Mouse (Mus musculus): ENCODE measurements around the gene Mobp.
A peak's percentile ranks its signal among the peaks of the same experiment; 100 is the strongest.

DNA sequence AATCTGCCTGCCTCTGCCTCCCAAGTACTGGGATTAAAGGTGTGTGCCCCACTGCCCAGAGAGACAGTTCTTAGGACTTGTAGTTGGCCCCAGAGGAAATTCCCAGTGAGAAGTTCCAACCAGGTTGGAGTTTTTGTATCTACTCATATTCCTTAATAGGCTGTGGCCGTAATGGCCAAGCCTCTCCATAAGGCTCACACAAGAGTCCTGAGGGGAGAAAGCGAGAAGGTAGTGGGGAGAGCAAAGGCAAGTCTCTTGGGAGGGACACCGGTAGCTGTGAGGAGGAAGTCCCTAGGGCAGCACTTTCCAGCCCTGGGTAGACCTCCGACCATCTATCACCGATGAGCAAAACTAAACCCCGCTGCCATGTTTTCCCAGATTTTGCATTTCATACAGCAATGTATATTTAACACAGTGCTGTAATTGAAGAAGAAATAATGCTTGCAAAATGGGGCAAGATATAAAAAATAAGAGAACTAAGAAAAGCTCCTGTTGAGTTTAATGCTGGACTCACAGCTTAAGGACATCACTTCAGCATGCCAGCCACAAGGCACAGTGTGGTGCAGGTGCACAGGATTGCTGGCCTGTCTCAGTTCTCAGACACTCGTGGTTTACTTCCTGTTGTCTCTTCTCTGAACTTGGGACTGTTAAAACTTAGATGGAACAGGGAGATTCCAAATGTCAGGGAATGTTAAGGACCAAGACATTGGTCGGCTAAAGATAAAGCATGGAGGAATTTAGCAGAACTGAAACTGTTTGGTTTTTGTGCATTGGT, 16.3 kb upstream of the Mobp start:
- TF ChIP-seq POLR2A (IDR thresholded peaks at IDR 0.05; ENCODE audit: insufficient read length, low read depth) (peak; percentile 14), TCF3 (IDR thresholded peaks at IDR 0.05; ENCODE audit: insufficient read length, low read depth) (no peak), E2F4 (IDR thresholded peaks at IDR 0.05; ENCODE audit: insufficient read depth) (no peak), USF1 (IDR thresholded peaks at IDR 0.05; ENCODE audit: low read depth) (no peak), CEBPB (IDR thresholded peaks at IDR 0.05; ENCODE audit: insufficient read depth, poor library complexity, severe bottlenecking) (no peak), TCF12 (IDR thresholded peaks at IDR 0.05; ENCODE audit: insufficient read depth, poor library complexity, severe bottlenecking) (no peak), MYOD1 (IDR thresholded peaks at IDR 0.05; ENCODE audit: control insufficient read depth in 1 of 3, insufficient read length in 2 of 3, low read depth in 2 of 3) (no peak), MAX (IDR thresholded peaks at IDR 0.05; ENCODE audit: low read depth) (no peak)

Measured in myocyte (in vitro differentiated cells).